Mouse (Mus musculus) heart, embryonic 16.5 days (tissue): ENCODE data around the gene Lgi4. TPM values are rescaled to one million over a fixed set of nuclear protein-coding genes. Genes with fewer than 3 reads are reported as not detected.
A peak's percentile ranks its signal among the peaks of the same experiment; 100 is the strongest.

ENCODE experiments used
- ATAC-seq: fragments of 200-750 bp; cut with Nextera tagmentation; replicated peaks from 2 replicates; pipeline ENCODE4 v1.8.0; 2017; ENCODE audit warnings: moderate number of reproducible peaks; ENCODE audit not compliant: insufficient read depth, low FRiP score; ENCODE audit errors: extremely low read depth
- H3K27ac ChIP-seq: fragments of 300-500 bp; sonication (generic); 2 replicates; pipeline ENCODE4 v1.5.1; 2014; ENCODE audit warnings: mild to moderate bottlenecking, low read length, control low read depth, moderate library complexity
- H3K27me3 ChIP-seq: fragments of 300-500 bp; sonication (generic); 2 replicates; pipeline ENCODE4 v1.6.1; 2014; ENCODE audit warnings: low read length, mixed read lengths; ENCODE audit not compliant: control insufficient read depth, insufficient read depth
- H3K36me3 ChIP-seq: fragments of 300-500 bp; sonication (generic); 2 replicates; pipeline ENCODE4 v1.6.1; 2014; ENCODE audit not compliant: control insufficient read depth, insufficient read depth
- H3K4me1 ChIP-seq: fragments of 300-500 bp; sonication (generic); 2 replicates; pipeline ENCODE4 v1.6.1; 2014; ENCODE audit warnings: low read length, mixed read lengths; ENCODE audit not compliant: control insufficient read depth, insufficient read depth
- H3K4me2 ChIP-seq: fragments of 300-500 bp; sonication (generic); 2 replicates; pipeline ENCODE4 v1.6.1; 2014; ENCODE audit warnings: low read depth, mild to moderate bottlenecking, control low read depth, low read length
- H3K4me3 ChIP-seq: fragments of 300-500 bp; sonication (generic); 2 replicates; pipeline ENCODE4 v1.5.1; 2014; ENCODE audit warnings: mild to moderate bottlenecking, control low read depth, low read length
- H3K9ac ChIP-seq: fragments of 300-500 bp; sonication (generic); 2 replicates; pipeline ENCODE4 v1.6.1; 2014; ENCODE audit warnings: low read length, control low read depth
- H3K9me3 ChIP-seq: fragments of 300-500 bp; sonication (generic); replicated peaks from 2 replicates; pipeline ENCODE4 v1.6.1; 2016; ENCODE audit warnings: low read length; ENCODE audit not compliant: control insufficient read depth
- WGBS: fragments of 180-500 bp; shearing (Covaris S2); extraction: QIAGEN DNeasy Blood & Tissue Kit; methylation state at CpG from one replicate; pipeline ENCODE4 v1.1.7; 2014; 5-methylcytosine and 5-hydroxymethylcytosine counted together
- polyA plus RNA-seq: library from polyadenylated mRNA; unstranded; fragments of >200 nt; fragmentation: Nextera tagmentation; extraction: Ambion mirVana; gene quantifications from 2 replicates; pipeline ENCODE4 v1.2.1, GENCODE M21; 2015

The Lgi4 gene
- polyA plus RNA-seq, 1 experiment from 2014 or later, result 0.09 TPM

DNA sequence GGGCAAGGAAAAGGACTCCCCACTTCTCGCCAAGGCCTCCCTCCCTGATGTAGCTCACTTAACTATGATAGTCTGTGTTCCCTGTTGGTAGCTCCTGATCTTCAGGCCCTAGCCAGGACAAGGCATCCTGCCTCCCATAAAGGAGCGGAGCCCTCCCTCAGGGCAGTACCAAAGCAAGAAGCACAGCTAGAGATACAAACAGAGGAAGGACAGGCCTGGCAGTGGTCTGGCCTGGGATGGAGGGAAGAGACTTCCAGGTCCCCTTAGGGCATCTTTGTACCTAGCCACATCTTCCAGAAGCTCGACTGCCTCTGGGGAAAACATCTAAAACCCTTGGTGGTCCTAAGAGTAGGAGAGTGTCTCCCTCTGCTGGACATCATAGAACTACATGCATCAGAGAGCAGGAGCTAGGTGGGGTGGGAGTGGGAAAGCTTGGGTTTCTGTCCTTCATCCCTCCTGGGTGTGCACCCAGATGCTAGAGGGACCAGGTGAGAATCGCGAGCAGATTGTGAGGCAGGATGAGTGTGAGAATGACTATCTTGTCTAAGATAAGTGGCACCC is 18.8 kb downstream of the Lgi4 start:
- no peaks in the 10 kb centered on the region for H3K27me3 ChIP-seq
- 30% methylated on average over 5 of the region's 5 CpGs for WGBS
- no peaks in the 10 kb centered on the region for H3K36me3 ChIP-seq
- H3K4me3 ChIP-seq, result no peak overlapping the region
- H3K9ac ChIP-seq, result no peak overlapping the region
- H3K9me3 ChIP-seq, result no peaks in the 10 kb centered on the region; the same call in 1 of the 2 replicates
- H3K27ac ChIP-seq, result no peak overlapping the region
- H3K4me1 ChIP-seq, result no peaks in the 10 kb centered on the region
- no peak overlapping the region for H3K4me2 ChIP-seq
- no peak for ATAC-seq

DNA sequence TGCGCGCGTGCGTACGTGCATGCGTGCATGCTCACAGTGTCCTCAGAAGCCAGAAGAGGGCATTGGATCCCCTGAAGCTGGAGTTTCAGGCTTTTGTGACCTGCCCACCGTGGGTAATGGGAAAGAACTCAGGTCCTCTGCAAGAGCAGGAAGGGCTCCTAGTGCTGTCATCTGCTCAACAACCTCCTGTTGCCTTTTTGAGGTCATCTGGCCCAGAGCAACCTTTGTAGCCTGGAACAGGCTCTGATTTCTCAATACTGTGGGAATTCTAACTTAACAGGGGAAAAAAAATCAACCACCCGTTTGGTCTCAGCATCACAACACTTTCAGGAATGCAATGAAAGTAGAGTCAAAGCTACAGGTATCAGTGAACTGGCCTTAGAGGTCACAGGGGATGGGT is 20.5 kb downstream of the Lgi4 start:
- Histone ChIP-seq H3K9ac (no peak overlapping the region), H3K4me1 (no peaks in the 10 kb centered on the region; the same call in 1 of the 2 replicates), H3K4me3 (no peak overlapping the region), H3K36me3 (no peaks in the 10 kb centered on the region), H3K27me3 (no peaks in the 10 kb centered on the region), H3K4me2 (no peak overlapping the region), H3K27ac (no peak overlapping the region), H3K9me3 (no peaks in the 10 kb centered on the region; the same call in 1 of the 2 replicates)
- WGBS, result 79% methylated on average over 8 of the region's 8 CpGs
- ATAC-seq, result no peak

DNA sequence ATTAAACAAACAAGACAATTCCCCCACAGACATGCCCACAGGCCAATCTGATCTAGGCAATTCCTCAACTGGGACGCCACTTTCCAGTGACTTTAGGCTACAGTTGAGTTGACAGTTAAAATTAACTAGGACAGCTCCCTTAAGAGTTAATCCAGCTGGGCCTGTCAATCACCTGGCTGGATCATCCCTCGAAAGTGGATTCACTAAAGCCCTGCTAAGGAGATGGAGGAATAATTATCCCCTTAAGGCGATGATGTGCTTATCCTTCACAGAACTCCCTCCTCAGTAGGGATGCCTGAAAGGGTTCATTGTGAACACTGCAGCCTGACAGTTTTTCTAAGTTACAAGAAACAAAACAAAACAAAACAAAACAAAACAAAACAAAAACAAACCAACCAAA is 21.5 kb downstream of the Lgi4 start:
- Histone ChIP-seq H3K9me3 (no peaks in the 10 kb centered on the region; the same call in 1 of the 2 replicates), H3K36me3 (no peaks in the 10 kb centered on the region), H3K27ac (no peak overlapping the region), H3K27me3 (no peaks in the 10 kb centered on the region), H3K9ac (no peak overlapping the region), H3K4me2 (no peak overlapping the region), H3K4me1 (peaks cover 4% of the 10 kb centered on the region), H3K4me3 (no peak overlapping the region)
- ATAC-seq, result no peak
- WGBS, result 60% methylated on average over 3 of the region's 3 CpGs

DNA sequence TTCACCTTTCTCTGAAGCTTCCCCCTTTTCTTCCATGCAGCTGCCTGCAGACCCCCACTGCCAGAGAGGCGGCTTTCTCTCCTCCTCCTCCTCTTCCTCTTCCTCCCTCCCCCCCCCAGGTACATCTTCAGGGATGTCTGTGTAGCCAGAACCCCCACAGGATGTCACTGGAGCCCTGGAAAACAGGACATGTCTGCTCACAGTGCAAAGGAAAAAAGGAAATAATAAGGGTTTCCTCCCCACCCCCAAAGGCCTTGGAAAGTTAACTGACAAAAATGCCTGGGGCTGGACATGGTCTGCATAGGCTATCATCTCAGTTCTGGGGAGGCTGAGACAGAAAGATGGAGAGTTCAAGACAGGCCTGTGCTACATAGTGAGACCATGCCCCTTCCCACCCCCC is 22.0 kb downstream of the Lgi4 start:
- Histone ChIP-seq H3K27me3 (no peaks in the 10 kb centered on the region), H3K4me2 (no peak overlapping the region), H3K9me3 (no peaks in the 10 kb centered on the region; the same call in 1 of the 2 replicates), H3K4me3 (no peak overlapping the region), H3K9ac (no peak overlapping the region), H3K36me3 (no peaks in the 10 kb centered on the region), H3K4me1 (peaks cover 4% of the 10 kb centered on the region), H3K27ac (no peak overlapping the region)
- WGBS, result 36% methylated on average over 1 of the region's 1 CpGs
- no peak for ATAC-seq

DNA sequence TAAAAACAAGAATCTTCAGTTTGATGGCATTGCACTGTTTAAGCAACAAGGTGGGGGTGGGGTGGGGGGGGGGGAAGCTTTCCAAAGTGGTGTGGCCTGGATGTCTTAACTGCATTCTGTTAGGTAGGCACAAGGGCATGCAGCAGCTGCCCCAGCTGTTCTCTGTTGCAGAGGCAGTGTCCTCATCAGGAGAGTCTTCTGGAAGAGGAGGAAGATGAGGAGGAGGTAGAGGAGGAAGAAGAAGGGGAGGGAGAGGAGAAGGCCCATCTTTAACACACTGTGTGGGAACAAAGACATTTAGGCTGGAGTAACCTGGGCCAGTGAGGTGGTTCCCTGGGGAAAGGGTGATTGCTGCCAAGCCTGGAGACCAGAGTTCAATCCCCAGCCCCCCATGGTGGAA is 23.0 kb downstream of the Lgi4 start:
- no peaks in the 10 kb centered on the region; the same call in 1 of the 2 replicates for H3K9me3 ChIP-seq
- peaks cover 6% of the 10 kb centered on the region for H3K4me1 ChIP-seq
- H3K4me3 ChIP-seq, result no peak overlapping the region
- no peaks in the 10 kb centered on the region for H3K27me3 ChIP-seq
- no peaks in the 10 kb centered on the region for H3K36me3 ChIP-seq
- ATAC-seq, result no peak
- no peak overlapping the region for H3K9ac ChIP-seq
- H3K27ac ChIP-seq, result no peak overlapping the region
- no peak overlapping the region for H3K4me2 ChIP-seq

GRCm38 (mm10) chr7:31082831-31083588 is 23.9 kb downstream of the Lgi4 start:
- Histone ChIP-seq H3K36me3 (no peaks in the 10 kb centered on the region), H3K27ac (no peak overlapping the region), H3K27me3 (no peaks in the 10 kb centered on the region), H3K9ac (peak overlapping the region; percentile 11; the same call in 1 of the 2 replicates), H3K4me2 (no peak overlapping the region), H3K4me3 (no peak overlapping the region), H3K4me1 (peaks cover 15% of the 10 kb centered on the region), H3K9me3 (no peaks in the 10 kb centered on the region; the same call in 1 of the 2 replicates)
- ATAC-seq, result no peak
- WGBS, result 62% methylated on average over 14 of the region's 14 CpGs

- Histone ChIP-seq H3K9ac (no peak overlapping the region), H3K4me2 (no peak overlapping the region), H3K27ac (no peak overlapping the region), H3K4me1 (peaks cover 16% of the 10 kb centered on the region), H3K9me3 (no peaks in the 10 kb centered on the region; the same call in 1 of the 2 replicates), H3K27me3 (no peaks in the 10 kb centered on the region), H3K4me3 (no peak overlapping the region), H3K36me3 (no peaks in the 10 kb centered on the region)
- no peak for ATAC-seq
- 52% methylated on average over 9 of the region's 9 CpGs for WGBS
Observed at GRCm38 (mm10) chr7:31084140-31084539, 25.0 kb downstream of the Lgi4 start.

DNA sequence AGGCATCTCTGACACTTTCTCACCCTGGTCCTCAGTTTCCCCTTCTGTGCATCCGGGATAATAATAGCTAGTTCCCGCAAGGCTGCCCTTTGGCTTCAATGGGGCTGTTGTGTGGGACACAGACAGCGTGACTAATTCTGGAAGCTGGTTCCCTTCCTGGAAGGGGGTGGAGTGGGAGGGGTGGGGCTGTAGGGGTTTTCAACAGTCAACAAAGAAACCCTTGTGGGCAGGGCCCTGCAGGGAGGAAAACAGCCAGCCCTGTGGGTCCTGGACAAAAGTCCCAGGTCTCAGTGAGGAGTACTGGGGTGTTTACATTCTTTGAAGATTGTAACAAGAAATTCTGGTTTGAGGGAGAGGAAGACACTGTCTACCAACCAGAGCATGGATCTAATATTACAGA is 26.0 kb downstream of the Lgi4 start:
- Histone ChIP-seq H3K4me3 (no peak overlapping the region), H3K9ac (no peak overlapping the region), H3K27ac (no peak overlapping the region), H3K4me2 (no peak overlapping the region), H3K36me3 (no peaks in the 10 kb centered on the region), H3K4me1 (peaks cover 16% of the 10 kb centered on the region), H3K9me3 (no peaks in the 10 kb centered on the region; the same call in none of the 2 replicates), H3K27me3 (no peaks in the 10 kb centered on the region)
- peak; percentile 31; the same call in 1 of the 2 replicates for ATAC-seq
- 39% methylated on average over 3 of the region's 3 CpGs for WGBS

GRCm38 (mm10) chr7:31086175-31086755 is 27.1 kb downstream of the Lgi4 start:
- no peaks in the 10 kb centered on the region; the same call in 1 of the 2 replicates for H3K9me3 ChIP-seq
- H3K36me3 ChIP-seq, result no peaks in the 10 kb centered on the region
- no peaks in the 10 kb centered on the region for H3K27me3 ChIP-seq
- WGBS, result 80% methylated on average over 9 of the region's 9 CpGs
- H3K27ac ChIP-seq, result no peak overlapping the region
- H3K4me2 ChIP-seq, result no peak overlapping the region
- peaks cover 16% of the 10 kb centered on the region for H3K4me1 ChIP-seq
- H3K9ac ChIP-seq, result no peak overlapping the region
- ATAC-seq, result no peak
- no peak overlapping the region for H3K4me3 ChIP-seq
